Mouse (Mus musculus) activated CD4-positive, CD25-positive, alpha-beta regulatory T cell, adult 9 weeks (primary cell): ENCODE data around the gene Rasa3. TPM values are rescaled to one million over a fixed set of nuclear protein-coding genes. Genes with fewer than 3 reads are reported as not detected.

Source experiments
- polyA plus RNA-seq: library from polyadenylated mRNA; unstranded; fragments of 100-300 nt; shearing (Covaris generic); gene quantifications from one replicate; pipeline ENCODE4 v1.2.1, GENCODE M21; 2017

Gene Rasa3
- 208 TPM for polyA plus RNA-seq

DNA sequence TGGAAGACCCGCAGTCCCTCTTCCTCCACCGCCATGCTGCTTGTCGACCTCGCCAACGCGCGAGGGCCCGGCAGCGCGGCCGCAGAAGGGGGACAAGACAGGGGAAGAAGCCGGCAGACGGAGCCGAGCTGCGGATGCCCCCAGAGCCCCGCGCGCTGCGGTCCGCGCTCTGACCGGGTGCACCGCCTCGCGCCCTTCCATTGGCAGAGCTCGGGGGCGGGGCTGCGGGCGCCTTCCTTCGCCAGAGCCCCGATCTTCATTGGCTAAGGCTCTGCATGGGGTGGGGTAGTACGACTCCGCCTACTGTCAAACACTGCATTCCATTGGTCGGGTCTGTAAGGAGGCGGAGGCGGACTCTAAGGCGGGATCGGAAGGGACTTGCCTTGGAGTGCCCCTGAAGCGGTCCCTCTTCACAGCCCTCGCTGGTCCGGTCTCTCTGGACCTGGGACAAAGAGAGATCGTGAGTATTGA is at the start of gene Rasa3:
Gene Rasa3, minus strand, starts transcription at position 191 of the 471 bp plus-strand sequence.

DNA sequence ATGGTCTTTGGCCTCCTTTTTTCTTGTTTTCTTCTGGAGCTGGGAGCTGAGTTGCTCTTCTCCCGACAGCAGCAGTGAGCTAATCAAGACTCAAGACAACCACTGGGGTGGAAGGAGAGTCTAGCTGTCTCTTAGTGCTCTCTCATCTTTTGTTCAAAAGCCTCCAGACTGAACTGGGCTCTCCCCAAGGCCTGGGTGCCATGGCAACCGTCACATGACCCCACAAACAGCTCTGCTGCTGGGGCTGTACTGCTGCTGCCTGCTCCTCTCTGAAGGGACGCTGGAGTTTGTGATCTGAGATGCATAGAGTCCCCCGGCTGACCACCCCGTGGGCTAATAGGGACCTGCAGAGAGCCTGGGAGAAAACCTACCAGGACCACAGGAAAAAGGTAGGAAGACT is 28.3 kb upstream of the Rasa3 start, which contains the start of gene Cfap97d2:
Gene Cfap97d2, plus strand, starts transcription at position 222 of the 400 bp plus-strand sequence.

DNA sequence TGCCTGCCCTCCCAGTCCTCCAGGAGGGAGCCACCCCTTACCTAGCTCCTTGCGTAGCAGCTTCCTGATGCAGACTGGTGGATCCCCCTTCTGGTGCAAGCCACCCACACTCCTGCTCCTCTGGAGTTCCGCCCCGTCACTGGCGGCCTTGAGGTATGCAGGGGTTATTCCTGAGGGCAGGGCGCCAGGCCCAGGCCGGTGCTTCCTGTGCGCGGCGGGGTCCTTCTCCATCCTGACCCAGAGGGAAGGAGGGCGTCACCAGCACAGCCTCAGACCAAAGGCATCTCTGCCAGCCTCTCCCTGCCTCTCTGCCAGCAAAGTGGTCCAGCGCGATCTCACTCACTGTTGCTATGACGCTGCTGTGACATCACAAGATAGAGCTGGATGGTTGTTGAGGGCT is 115.3 kb downstream of the Rasa3 start, which contains the start of gene 1700029H14Rik:
Gene 1700029H14Rik, minus strand, starts transcription at position 344 of the 400 bp plus-strand sequence.

Other genes starting within 250 kb of the Rasa3 start
- not detected for gene Tmem255b, start 242.4 kb downstream of the Rasa3 start, polyA plus RNA-seq
- not detected for gene Gas6, start 183.1 kb downstream of the Rasa3 start, polyA plus RNA-seq
- gene 1700029H14Rik, start 115.1 kb downstream of the Rasa3 start, polyA plus RNA-seq = not detected
- not detected for gene Cfap97d2, start 28.3 kb upstream of the Rasa3 start, polyA plus RNA-seq
- 28.8 TPM for gene Cdc16, start 80.1 kb upstream of the Rasa3 start, polyA plus RNA-seq
- gene Upf3a, start 108.0 kb upstream of the Rasa3 start, polyA plus RNA-seq = 30.8 TPM
- gene AF366264, start 160.8 kb upstream of the Rasa3 start, polyA plus RNA-seq = 0.09 TPM
- 42.5 TPM for gene Champ1, start 192.0 kb upstream of the Rasa3 start, polyA plus RNA-seq
- gene Coprs, start 212.7 kb upstream of the Rasa3 start, polyA plus RNA-seq = 0.92 TPM